Mouse (Mus musculus) kidney, embryonic 16.5 days (tissue): ENCODE results near the gene Ntrk3. TPM values are rescaled to one million over a fixed set of nuclear protein-coding genes. Genes with fewer than 3 reads are reported as not detected.

Experiments used
- ATAC-seq: fragments of 200-750 bp; cut with Nextera tagmentation; 2 replicates; pipeline ENCODE4 v1.8.0; 2017; ENCODE audit warnings: moderate TSS enrichment; ENCODE audit not compliant: low FRiP score, low TSS enrichment
- H3K27ac ChIP-seq: fragments of 300-500 bp; sonication (generic); 2 replicates; pipeline ENCODE4 v1.5.1; 2014; ENCODE audit warnings: low read length
- H3K27me3 ChIP-seq: fragments of 300-500 bp; sonication (generic); 2 replicates; pipeline ENCODE4 v1.6.1; 2014; ENCODE audit warnings: low read length, control low read depth, mixed read lengths; ENCODE audit not compliant: insufficient read depth
- H3K36me3 ChIP-seq: fragments of 300-500 bp; sonication (generic); 2 replicates; pipeline ENCODE4 v1.6.1; 2014; ENCODE audit warnings: low read length, control low read depth, mixed read lengths; ENCODE audit not compliant: insufficient read depth
- H3K4me1 ChIP-seq: fragments of 300-500 bp; sonication (generic); 2 replicates; pipeline ENCODE4 v1.6.1; 2014; ENCODE audit warnings: low read length, control low read depth, mixed read lengths; ENCODE audit not compliant: insufficient read depth
- H3K4me2 ChIP-seq: fragments of 300-500 bp; sonication (generic); replicated peaks from 2 replicates; pipeline ENCODE4 v1.6.1; 2014; ENCODE audit warnings: low read depth, low read length
- H3K4me3 ChIP-seq: fragments of 300-500 bp; sonication (generic); 2 replicates; pipeline ENCODE4 v1.5.1; 2014; ENCODE audit warnings: mild to moderate bottlenecking, low read length
- H3K9ac ChIP-seq: fragments of 300-500 bp; sonication (generic); replicated peaks from 2 replicates; pipeline ENCODE4 v1.6.1; 2014; ENCODE audit warnings: low read length
- H3K9me3 ChIP-seq: fragments of 300-500 bp; sonication (generic); 2 replicates; pipeline ENCODE4 v1.6.1; 2016; ENCODE audit warnings: low read length, control low read depth
- WGBS: fragments of 180-500 bp; shearing (Covaris S2); extraction: QIAGEN DNeasy Blood & Tissue Kit; methylation state at CpG from one replicate; pipeline ENCODE4 v1.1.7; 2014; 5-methylcytosine and 5-hydroxymethylcytosine counted together
- polyA plus RNA-seq: library from polyadenylated mRNA; unstranded; fragments of >200 nt; fragmentation: Nextera tagmentation; extraction: Ambion mirVana; gene quantifications from 2 replicates; pipeline ENCODE4 v1.2.1, GENCODE M21; 2015

Gene Ntrk3
- polyA plus RNA-seq, 1 experiment from 2014 or later, result 2.8 TPM

DNA sequence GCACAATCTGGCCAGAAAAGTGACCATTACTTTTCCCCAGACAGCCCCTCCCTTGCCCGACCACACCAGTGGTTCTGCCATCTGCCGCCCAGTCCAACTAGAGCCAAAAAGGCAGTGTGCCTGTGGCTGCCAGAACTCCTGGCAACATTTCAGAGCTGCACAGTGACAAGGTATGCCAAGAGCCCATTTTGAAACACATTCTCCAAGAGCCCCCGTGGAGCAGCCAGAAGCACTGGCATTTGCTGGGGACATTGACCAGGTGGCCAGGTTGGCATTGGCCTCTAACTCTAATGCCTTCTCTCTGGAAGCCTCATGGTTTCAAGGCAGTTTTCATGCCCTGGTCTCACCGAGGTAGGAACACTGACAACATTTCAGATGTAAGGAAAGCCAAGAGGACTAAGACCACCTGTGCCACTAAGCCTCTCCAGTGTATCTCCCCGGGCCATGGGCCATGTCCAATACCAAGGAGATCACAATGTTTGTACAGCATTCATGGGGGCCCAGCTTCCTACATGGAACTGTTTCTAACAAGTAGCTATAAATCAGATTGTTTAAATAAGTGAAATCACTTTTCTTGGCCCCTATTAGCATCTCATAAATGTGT, 218.9 kb downstream of the Ntrk3 start:
- H3K4me1 ChIP-seq, result no peaks in the 10 kb centered on the region
- H3K4me2 ChIP-seq, result no peak overlapping the region
- H3K9me3 ChIP-seq, result no peaks in the 10 kb centered on the region
- no peak for ATAC-seq
- no peak overlapping the region for H3K27ac ChIP-seq
- no peak overlapping the region for H3K4me3 ChIP-seq
- 82% methylated on average over 5 of the region's 5 CpGs for WGBS
- no peaks in the 10 kb centered on the region for H3K36me3 ChIP-seq
- H3K9ac ChIP-seq, result no peak overlapping the region
- no peaks in the 10 kb centered on the region for H3K27me3 ChIP-seq

DNA sequence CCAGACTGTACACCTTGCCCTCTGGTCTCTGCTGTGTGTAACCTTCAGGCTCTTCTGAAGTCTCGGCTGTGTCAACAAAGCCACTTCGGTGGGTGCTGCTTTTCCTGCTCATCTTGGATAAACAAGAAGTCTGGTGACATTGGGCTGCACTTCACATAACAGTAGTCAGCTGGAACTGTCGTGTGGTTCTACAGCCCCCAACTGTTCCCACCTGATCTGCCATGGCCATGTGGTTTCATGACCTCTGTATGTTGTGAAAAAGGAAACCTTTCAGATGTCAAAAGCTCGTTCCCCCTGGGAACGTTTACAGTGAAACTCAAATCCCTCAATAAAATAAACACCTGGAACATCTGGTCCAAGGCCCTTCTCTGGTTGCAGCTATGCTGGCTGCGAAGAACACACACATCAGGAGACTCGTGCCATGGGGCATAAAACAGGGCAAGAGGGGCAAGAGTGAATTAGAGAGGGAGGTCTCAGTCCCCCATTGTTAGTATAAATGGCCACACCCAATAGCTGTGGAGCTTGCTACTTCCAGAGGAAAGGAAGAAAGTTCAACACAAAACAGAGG, 222.7 kb downstream of the Ntrk3 start:
- no peak overlapping the region for H3K4me2 ChIP-seq
- no peak overlapping the region for H3K4me3 ChIP-seq
- peak; percentile 54; the same call in 1 of the 2 replicates for ATAC-seq
- 17% methylated on average over 7 of the region's 7 CpGs for WGBS
- no peaks in the 10 kb centered on the region for H3K4me1 ChIP-seq
- no peak overlapping the region for H3K27ac ChIP-seq
- H3K27me3 ChIP-seq, result no peaks in the 10 kb centered on the region
- no peaks in the 10 kb centered on the region for H3K9me3 ChIP-seq
- no peak overlapping the region for H3K9ac ChIP-seq
- no peaks in the 10 kb centered on the region for H3K36me3 ChIP-seq

DNA sequence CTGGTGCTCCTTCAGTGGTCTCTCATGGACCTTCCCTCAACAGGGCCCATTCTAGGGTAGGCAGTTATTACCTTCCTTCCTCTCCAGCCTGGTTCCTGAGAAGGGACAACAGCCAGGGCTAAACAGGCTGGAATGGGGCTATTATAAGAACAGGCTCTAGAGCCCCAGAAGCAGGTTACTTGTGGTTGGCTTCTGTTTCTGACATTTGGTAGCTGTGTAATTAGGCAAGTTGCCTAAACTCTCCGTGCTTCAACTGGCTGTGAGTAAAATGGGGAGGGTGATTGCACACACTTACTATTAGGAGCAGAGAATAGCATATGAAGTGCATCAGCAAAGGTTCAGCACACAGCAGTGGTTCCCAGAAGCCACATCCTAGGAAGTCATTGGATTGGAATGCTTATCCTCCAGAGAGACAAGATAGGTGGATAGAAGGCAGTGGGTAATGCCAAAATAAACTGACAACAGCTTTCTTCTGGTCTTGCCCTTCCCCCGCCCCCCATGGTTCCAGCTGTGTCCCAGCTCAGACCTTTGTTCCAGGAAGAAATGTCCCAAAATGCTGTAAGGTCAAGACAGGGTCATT, 230.7 kb downstream of the Ntrk3 start:
- H3K4me3 ChIP-seq, result no peak overlapping the region
- H3K36me3 ChIP-seq, result no peaks in the 10 kb centered on the region
- H3K4me2 ChIP-seq, result no peak overlapping the region
- H3K4me1 ChIP-seq, result no peaks in the 10 kb centered on the region
- H3K27ac ChIP-seq, result no peak overlapping the region
- 82% methylated on average over 2 of the region's 2 CpGs for WGBS
- ATAC-seq, result no peak
- H3K27me3 ChIP-seq, result no peaks in the 10 kb centered on the region
- H3K9me3 ChIP-seq, result no peaks in the 10 kb centered on the region
- no peak overlapping the region for H3K9ac ChIP-seq

DNA sequence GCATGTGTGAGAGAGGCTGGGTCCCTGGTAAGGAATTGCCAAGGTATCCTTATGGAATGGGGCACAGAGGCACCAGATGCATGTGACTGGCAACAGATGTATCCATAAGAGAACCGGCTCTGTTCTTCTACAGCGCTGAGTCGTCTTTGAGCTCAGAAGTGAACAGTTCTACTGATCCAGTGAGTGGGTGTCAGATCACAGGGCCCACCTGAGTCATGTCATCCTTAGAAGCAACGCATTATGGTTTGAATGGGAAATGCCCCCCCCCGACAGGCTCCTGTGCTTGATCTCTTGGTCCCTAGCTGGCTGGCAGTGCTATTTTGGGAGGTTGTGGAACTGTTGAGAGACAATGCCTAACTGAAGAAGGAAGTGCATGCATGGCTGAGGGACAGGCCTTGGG, 236.9 kb downstream of the Ntrk3 start:
- Histone ChIP-seq H3K4me2 (no peak overlapping the region), H3K27me3 (no peaks in the 10 kb centered on the region), H3K9me3 (no peaks in the 10 kb centered on the region), H3K36me3 (no peaks in the 10 kb centered on the region), H3K4me1 (no peaks in the 10 kb centered on the region), H3K27ac (no peak overlapping the region), H3K4me3 (no peak overlapping the region), H3K9ac (no peak overlapping the region)
- ATAC-seq, result no peak
- WGBS, result 86% methylated on average over 5 of the region's 5 CpGs

DNA sequence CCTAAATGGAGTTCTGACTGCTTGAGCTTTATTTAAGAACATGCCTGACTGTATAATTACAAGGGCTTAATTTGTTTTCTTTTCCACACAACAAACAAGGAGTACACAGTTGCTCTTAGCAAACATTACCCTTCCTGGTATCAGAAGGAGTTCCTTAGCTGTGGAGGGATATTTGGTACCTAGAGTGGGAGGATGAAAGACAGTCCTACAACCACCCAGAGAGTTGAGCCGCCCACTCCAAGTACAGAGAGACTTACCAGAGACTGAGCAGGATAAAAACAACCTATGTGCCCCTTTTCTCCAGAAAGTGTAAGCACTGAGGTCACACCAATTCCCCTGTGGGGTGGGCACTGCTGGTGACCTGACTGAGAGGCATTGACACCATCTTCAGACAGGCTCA, 237.8 kb downstream of the Ntrk3 start:
- Histone ChIP-seq H3K36me3 (no peaks in the 10 kb centered on the region), H3K27me3 (no peaks in the 10 kb centered on the region), H3K4me3 (no peak overlapping the region), H3K27ac (no peak overlapping the region), H3K4me1 (no peaks in the 10 kb centered on the region), H3K9me3 (no peaks in the 10 kb centered on the region), H3K9ac (no peak overlapping the region), H3K4me2 (no peak overlapping the region)
- ATAC-seq, result no peak
- 85% methylated on average over 1 of the region's 1 CpGs for WGBS

DNA sequence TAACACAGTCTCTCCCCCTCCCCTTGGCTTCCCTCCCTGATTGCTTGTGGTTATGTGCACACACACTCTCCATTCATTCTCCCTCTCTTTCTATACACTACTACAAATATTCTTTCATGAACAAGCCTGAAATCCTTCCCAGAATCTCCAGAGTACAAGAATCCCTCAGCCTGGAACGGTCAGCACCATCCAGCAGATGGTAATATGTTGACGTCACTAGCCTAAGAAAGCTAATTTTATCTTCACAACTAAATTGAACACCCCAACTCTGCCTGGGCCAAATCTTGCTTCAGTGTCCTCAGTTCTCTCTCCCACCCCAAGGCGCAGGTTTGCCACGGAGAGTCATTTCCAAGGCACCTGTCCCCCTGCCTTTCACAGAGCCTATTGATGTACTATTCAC, 239.5 kb downstream of the Ntrk3 start:
- WGBS, result 87% methylated on average over 4 of the region's 4 CpGs
- Histone ChIP-seq H3K27ac (no peak overlapping the region), H3K27me3 (no peaks in the 10 kb centered on the region), H3K9ac (no peak overlapping the region), H3K36me3 (no peaks in the 10 kb centered on the region), H3K9me3 (no peaks in the 10 kb centered on the region), H3K4me2 (no peak overlapping the region), H3K4me1 (no peaks in the 10 kb centered on the region), H3K4me3 (no peak overlapping the region)
- no peak for ATAC-seq

DNA sequence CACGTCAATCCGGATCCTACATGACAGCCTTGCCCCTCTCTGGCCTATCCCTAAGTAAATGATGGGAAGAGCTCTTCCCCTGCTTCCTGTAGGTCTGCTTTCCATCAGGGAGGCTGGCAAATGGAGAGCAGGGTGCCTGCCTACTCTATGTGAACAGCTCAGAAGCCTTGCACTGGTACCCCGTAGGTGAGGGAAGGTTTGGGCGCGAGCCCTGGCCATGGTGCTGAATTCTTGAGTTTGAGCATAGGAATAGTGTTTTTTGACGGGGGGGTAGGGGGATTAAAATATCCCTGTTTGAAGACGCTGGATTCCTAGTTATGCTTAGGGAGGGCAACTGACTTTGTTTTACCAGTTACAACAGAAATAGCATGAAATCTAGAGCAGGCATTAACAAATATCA, 240.0 kb downstream of the Ntrk3 start:
- no peak for ATAC-seq
- WGBS, result 48% methylated on average over 7 of the region's 7 CpGs
- H3K4me2 ChIP-seq, result no peak overlapping the region

DNA sequence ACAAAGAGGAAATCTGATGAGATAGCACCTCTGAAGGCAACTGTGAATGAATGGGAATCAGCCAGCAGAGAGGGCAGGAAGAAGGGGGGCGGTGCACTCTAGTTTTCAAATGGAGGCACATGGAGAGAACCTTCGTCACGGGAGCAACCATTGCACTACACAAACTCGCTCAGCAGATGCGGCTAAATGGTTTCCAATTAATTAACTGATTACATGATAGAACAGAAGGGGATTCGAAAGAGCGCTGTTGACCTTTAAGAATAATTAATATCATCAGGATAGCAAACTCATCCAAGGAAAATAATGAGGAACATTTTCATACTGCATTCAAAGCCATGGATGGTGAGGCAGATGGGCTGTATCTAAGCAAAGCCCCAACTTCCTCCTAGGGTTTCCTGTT, 244.2 kb downstream of the Ntrk3 start:
- no peaks in the 10 kb centered on the region for H3K27me3 ChIP-seq
- no peak overlapping the region for H3K9ac ChIP-seq
- H3K4me2 ChIP-seq, result no peak overlapping the region
- no peak overlapping the region for H3K27ac ChIP-seq
- H3K4me3 ChIP-seq, result no peak overlapping the region
- H3K9me3 ChIP-seq, result no peaks in the 10 kb centered on the region
- peaks cover 5% of the 10 kb centered on the region; the same call in 1 of the 2 replicates for H3K4me1 ChIP-seq
- no peaks in the 10 kb centered on the region for H3K36me3 ChIP-seq
- ATAC-seq, result no peak
- WGBS, result 92% methylated on average over 7 of the region's 7 CpGs

More for the DNA sequence above, 240.0 kb downstream of the Ntrk3 start:
- H3K27ac ChIP-seq, result no peak overlapping the region
- H3K9ac ChIP-seq, result no peak overlapping the region
- H3K36me3 ChIP-seq, result no peaks in the 10 kb centered on the region
- no peak overlapping the region for H3K4me3 ChIP-seq
- no peaks in the 10 kb centered on the region for H3K9me3 ChIP-seq
- no peaks in the 10 kb centered on the region for H3K4me1 ChIP-seq
- no peaks in the 10 kb centered on the region for H3K27me3 ChIP-seq

DNA sequence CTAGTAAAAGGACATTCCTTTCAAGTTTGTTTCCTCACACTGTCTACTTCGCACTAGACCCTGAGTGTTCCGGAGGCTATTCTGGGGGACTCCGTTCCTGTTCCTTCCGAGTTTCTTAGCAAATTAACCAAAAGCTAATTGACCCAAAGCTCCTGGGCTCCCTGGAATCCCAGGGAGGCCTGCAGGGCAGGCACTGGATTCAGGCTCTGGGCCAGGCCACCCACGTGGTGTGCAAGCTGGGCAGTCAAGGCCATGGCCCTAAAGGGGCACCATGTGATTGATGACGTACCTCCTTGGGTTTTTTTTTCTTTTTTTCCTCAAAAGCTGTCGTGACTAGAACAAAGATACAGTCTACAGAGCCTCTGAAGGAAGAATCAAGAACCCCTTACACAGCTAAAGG, 246.6 kb downstream of the Ntrk3 start:
- no peak overlapping the region for H3K4me2 ChIP-seq
- H3K9ac ChIP-seq, result no peak overlapping the region
- H3K27me3 ChIP-seq, result no peaks in the 10 kb centered on the region
- WGBS, result 28% methylated on average over 7 of the region's 7 CpGs
- no peaks in the 10 kb centered on the region for H3K9me3 ChIP-seq
- H3K4me3 ChIP-seq, result no peak overlapping the region
- peak; percentile 63; the same call in 1 of the 2 replicates for ATAC-seq
- H3K4me1 ChIP-seq, result peaks cover 5% of the 10 kb centered on the region; the same call in 1 of the 2 replicates
- H3K36me3 ChIP-seq, result no peaks in the 10 kb centered on the region
- no peak overlapping the region for H3K27ac ChIP-seq

DNA sequence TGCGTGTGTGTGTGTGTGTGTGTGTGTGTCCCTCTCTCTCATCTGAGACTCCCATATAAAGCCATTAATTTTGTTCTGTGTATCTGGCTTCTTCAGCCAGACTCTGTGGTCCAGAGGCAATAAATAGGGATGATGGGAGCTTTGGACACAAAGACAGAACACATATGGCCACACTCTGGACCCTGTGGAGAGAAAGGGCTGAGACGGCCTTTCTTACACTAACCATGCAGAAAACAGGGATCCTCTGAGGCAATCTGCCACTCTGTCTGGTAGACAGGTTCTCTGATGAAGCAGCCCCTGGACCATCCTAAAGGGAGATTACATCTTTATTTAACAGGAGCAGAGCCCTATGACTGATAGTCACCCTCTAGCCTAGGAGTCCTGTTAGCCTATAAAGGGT, 253.5 kb downstream of the Ntrk3 start:
- ATAC-seq, result 0 out of 2 replicates have a peak, but pooled peaks have one; percentile 9
- Histone ChIP-seq H3K9ac (no peak overlapping the region), H3K27ac (no peak overlapping the region), H3K27me3 (no peaks in the 10 kb centered on the region), H3K4me2 (no peak overlapping the region), H3K4me3 (no peak overlapping the region), H3K4me1 (no peaks in the 10 kb centered on the region), H3K36me3 (no peaks in the 10 kb centered on the region), H3K9me3 (no peaks in the 10 kb centered on the region)
- 70% methylated on average over 2 of the region's 2 CpGs for WGBS
